Mouse (Mus musculus): ENCODE measurements at regions not wholly inside any gene's neighbourhood (a gene's known extent, or its start where the extent isn't known, plus 50 kb on each side); places are given as distances from the start of the nearest gene placed in this dataset.

DNA sequence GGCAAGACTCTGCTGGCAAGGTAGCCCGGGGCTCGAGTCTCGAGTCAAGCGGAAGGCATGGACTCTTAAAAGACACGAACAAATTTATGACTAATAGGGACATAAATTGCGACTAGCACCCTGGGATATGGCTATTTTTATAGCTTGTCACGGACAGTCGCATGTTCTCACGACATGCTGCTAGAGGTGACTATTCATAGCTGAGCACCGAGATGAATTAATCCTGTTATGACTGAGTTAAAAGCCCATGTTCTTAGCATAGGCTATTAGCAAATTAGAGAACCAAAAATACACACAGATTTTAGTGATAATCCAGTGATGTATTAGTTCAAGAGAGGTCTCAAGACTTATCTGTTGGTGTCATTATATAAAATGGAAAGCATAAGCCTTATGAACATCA is 539.2 kb downstream of the Gm19410 start:
- ATAC-seq (ENCODE audit: insufficient read depth, low read depth) (no peak), DNase-seq (ENCODE audit: low spot score) (no peak)
- 53% methylated on average over 10 of the region's 10 CpGs for WGBS
- Histone ChIP-seq H3K4me3 (ENCODE audit: low read depth, low read length) (no peak overlapping the region), H3K9ac (replicated peaks; ENCODE audit: low read depth, low read length) (no peak overlapping the region), H3K9me3 (replicated peaks; ENCODE audit: control insufficient read depth, low read length) (no peaks in the 10 kb centered on the region), H3K4me2 (ENCODE audit: low read depth, low read length) (no peak overlapping the region), H3K27ac (ENCODE audit: low read depth) (no peak overlapping the region), H3K27me3 (ENCODE audit: control insufficient read depth, insufficient read depth, low read length) (no peaks in the 10 kb centered on the region), H3K36me3 (replicated peaks; ENCODE audit: control insufficient read depth, insufficient read depth, low read length) (no peaks in the 10 kb centered on the region), H3K4me1 (ENCODE audit: control insufficient read depth, insufficient read depth) (peaks cover 4% of the 10 kb centered on the region)
- TF ChIP-seq CTCF (IDR thresholded peaks at IDR 0.05; ENCODE audit: low read depth) (no peak), EP300 (IDR thresholded peaks at IDR 0.05; ENCODE audit: low read depth) (no peak)

GRCm38 (mm10) chr8:36306336-36306735 is 540.7 kb downstream of the Gm19410 start:
- H3K4me3 ChIP-seq (ENCODE audit: low read depth, low read length) = no peak overlapping the region
- peaks cover 13% of the 10 kb centered on the region for H3K4me1 ChIP-seq (ENCODE audit: control insufficient read depth, insufficient read depth)
- H3K9me3 ChIP-seq (replicated peaks; ENCODE audit: control insufficient read depth, low read length) = no peaks in the 10 kb centered on the region
- no peak for ATAC-seq (ENCODE audit: insufficient read depth, low read depth)
- H3K27me3 ChIP-seq (ENCODE audit: control insufficient read depth, insufficient read depth, low read length) = no peaks in the 10 kb centered on the region
- H3K4me2 ChIP-seq (ENCODE audit: low read depth, low read length) = no peak overlapping the region
- no peak for DNase-seq (ENCODE audit: low spot score)
- H3K9ac ChIP-seq (replicated peaks; ENCODE audit: low read depth, low read length) = no peak overlapping the region
- H3K27ac ChIP-seq (ENCODE audit: low read depth) = no peak overlapping the region
- no peaks in the 10 kb centered on the region for H3K36me3 ChIP-seq (replicated peaks; ENCODE audit: control insufficient read depth, insufficient read depth, low read length)
- WGBS = 86% methylated on average over 4 of the region's 4 CpGs
- TF ChIP-seq CTCF (IDR thresholded peaks at IDR 0.05; ENCODE audit: low read depth) (no peak), EP300 (IDR thresholded peaks at IDR 0.05; ENCODE audit: low read depth) (no peak)

DNA sequence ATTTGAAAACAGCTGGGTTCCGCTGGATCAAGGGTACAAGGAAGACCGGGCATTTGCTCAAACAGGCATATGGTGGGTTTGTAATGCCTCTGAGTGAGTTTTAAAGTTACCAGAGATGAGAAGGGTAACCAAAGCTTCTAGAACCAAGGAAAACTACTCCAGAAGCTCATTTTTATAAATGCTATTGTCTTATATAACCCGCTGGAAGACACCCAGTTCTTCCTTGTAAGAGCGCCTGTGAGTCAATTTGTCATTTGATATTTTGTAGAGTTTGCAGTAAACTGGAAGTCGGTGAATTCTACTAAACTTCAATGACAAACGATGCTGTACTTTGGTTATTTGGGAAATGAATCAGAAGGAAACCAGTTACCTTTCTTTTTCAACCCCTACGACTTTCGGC is 541.9 kb downstream of the Gm19410 start:
- Histone ChIP-seq H3K4me2 (ENCODE audit: low read depth, low read length) (no peak overlapping the region), H3K9me3 (replicated peaks; ENCODE audit: control insufficient read depth, low read length) (no peaks in the 10 kb centered on the region), H3K36me3 (replicated peaks; ENCODE audit: control insufficient read depth, insufficient read depth, low read length) (no peaks in the 10 kb centered on the region), H3K9ac (replicated peaks; ENCODE audit: low read depth, low read length) (no peak overlapping the region), H3K27me3 (ENCODE audit: control insufficient read depth, insufficient read depth, low read length) (no peaks in the 10 kb centered on the region), H3K4me3 (ENCODE audit: low read depth, low read length) (no peak overlapping the region), H3K27ac (ENCODE audit: low read depth) (no peak overlapping the region), H3K4me1 (ENCODE audit: control insufficient read depth, insufficient read depth) (peaks cover 13% of the 10 kb centered on the region)
- TF ChIP-seq EP300 (IDR thresholded peaks at IDR 0.05; ENCODE audit: low read depth) = no peak
- no peak for TF ChIP-seq CTCF (IDR thresholded peaks at IDR 0.05; ENCODE audit: low read depth)
- 93% methylated on average over 8 of the region's 8 CpGs for WGBS
- no peak for ATAC-seq (ENCODE audit: insufficient read depth, low read depth)
- no peak for DNase-seq (ENCODE audit: low spot score)

GRCm38 (mm10) chr8:36308056-36308455 is 542.5 kb downstream of the Gm19410 start:
- no peaks in the 10 kb centered on the region for H3K9me3 ChIP-seq (replicated peaks; ENCODE audit: control insufficient read depth, low read length)
- no peak overlapping the region for H3K27ac ChIP-seq (ENCODE audit: low read depth)
- H3K4me2 ChIP-seq (ENCODE audit: low read depth, low read length) = no peak overlapping the region
- H3K9ac ChIP-seq (replicated peaks; ENCODE audit: low read depth, low read length) = no peak overlapping the region
- TF ChIP-seq CTCF (IDR thresholded peaks at IDR 0.05; ENCODE audit: low read depth) (no peak), EP300 (IDR thresholded peaks at IDR 0.05; ENCODE audit: low read depth) (no peak)
- peaks cover 13% of the 10 kb centered on the region for H3K4me1 ChIP-seq (ENCODE audit: control insufficient read depth, insufficient read depth)
- DNase-seq (ENCODE audit: low spot score) (no peak), ATAC-seq (ENCODE audit: insufficient read depth, low read depth) (no peak)
- no peaks in the 10 kb centered on the region for H3K36me3 ChIP-seq (replicated peaks; ENCODE audit: control insufficient read depth, insufficient read depth, low read length)
- H3K27me3 ChIP-seq (ENCODE audit: control insufficient read depth, insufficient read depth, low read length) = no peaks in the 10 kb centered on the region
- WGBS = 88% methylated on average over 2 of the region's 2 CpGs
- H3K4me3 ChIP-seq (ENCODE audit: low read depth, low read length) = no peak overlapping the region

DNA sequence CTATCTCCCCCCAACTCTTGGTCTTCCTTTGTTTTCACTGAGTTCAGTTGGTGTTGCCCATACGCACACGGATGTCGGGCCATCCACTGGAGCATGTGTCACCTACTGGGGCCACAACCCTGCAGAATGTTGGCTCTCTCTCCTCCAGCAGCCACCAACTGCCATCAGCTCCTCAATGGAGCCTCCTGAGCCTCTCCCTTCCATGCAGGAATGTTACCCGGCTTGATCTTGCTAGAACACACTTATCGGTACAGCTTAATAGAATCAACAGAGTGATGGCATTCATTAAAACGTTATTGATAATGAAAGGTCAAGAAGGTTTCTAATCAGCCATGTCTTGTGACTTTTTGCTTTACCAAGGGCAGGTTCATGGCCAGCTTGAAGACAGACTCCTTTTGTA is 543.7 kb downstream of the Gm19410 start:
- H3K27me3 ChIP-seq (ENCODE audit: control insufficient read depth, insufficient read depth, low read length) = no peaks in the 10 kb centered on the region
- H3K9ac ChIP-seq (replicated peaks; ENCODE audit: low read depth, low read length) = no peak overlapping the region
- H3K27ac ChIP-seq (ENCODE audit: low read depth) = 0 out of 2 replicates have a peak overlapping the region, but pooled peaks have one; percentile 79
- H3K4me1 ChIP-seq (ENCODE audit: control insufficient read depth, insufficient read depth) = peaks cover 13% of the 10 kb centered on the region
- no peaks in the 10 kb centered on the region for H3K36me3 ChIP-seq (replicated peaks; ENCODE audit: control insufficient read depth, insufficient read depth, low read length)
- H3K4me3 ChIP-seq (ENCODE audit: low read depth, low read length) = no peak overlapping the region
- ATAC-seq (ENCODE audit: insufficient read depth, low read depth) (no peak), DNase-seq (ENCODE audit: low spot score) (no peak)
- TF ChIP-seq CTCF (IDR thresholded peaks at IDR 0.05; ENCODE audit: low read depth) (no peak), EP300 (IDR thresholded peaks at IDR 0.05; ENCODE audit: low read depth) (no peak)
- 82% methylated on average over 6 of the region's 6 CpGs for whole genome bisulfite sequencing
- no peak overlapping the region for H3K4me2 ChIP-seq (ENCODE audit: low read depth, low read length)
- H3K9me3 ChIP-seq (replicated peaks; ENCODE audit: control insufficient read depth, low read length) = no peaks in the 10 kb centered on the region

DNA sequence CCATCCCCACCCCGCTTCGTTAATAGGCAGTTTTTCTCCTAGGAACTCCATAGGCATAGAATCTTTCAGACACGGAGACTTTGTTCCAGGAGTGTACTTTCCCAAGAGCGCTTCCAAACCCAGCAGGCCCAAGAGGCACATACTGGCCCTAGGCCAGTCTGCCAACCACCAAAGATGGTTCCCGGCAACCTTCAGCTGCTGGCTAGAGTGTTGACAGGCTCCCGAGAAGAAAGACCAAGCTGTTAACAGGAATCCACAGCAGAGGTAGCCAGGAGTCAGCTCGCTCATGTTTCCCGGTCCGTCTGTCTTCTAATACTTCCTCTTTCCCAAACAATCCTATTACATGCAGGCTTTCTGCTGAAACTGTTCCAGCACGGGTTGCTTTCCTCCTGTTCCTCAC is 544.4 kb downstream of the Gm19410 start:
- Histone ChIP-seq H3K36me3 (replicated peaks; ENCODE audit: control insufficient read depth, insufficient read depth, low read length) (no peaks in the 10 kb centered on the region), H3K9me3 (replicated peaks; ENCODE audit: control insufficient read depth, low read length) (no peaks in the 10 kb centered on the region), H3K4me2 (ENCODE audit: low read depth, low read length) (peak overlapping the region; percentile 44; the same call in 1 of the 2 replicates), H3K27me3 (ENCODE audit: control insufficient read depth, insufficient read depth, low read length) (no peaks in the 10 kb centered on the region), H3K9ac (replicated peaks; ENCODE audit: low read depth, low read length) (no peak overlapping the region), H3K27ac (ENCODE audit: low read depth) (peak overlapping the region; percentile 79), H3K4me1 (ENCODE audit: control insufficient read depth, insufficient read depth) (peaks cover 13% of the 10 kb centered on the region), H3K4me3 (ENCODE audit: low read depth, low read length) (0 out of 2 replicates have a peak overlapping the region, but pooled peaks have one; percentile 9)
- WGBS = 29% methylated on average over 10 of the region's 10 CpGs
- ATAC-seq (ENCODE audit: insufficient read depth, low read depth) (peak; percentile 87), DNase-seq (ENCODE audit: low spot score) (peak; percentile 79)
- TF ChIP-seq CTCF (IDR thresholded peaks at IDR 0.05; ENCODE audit: low read depth) (no peak), EP300 (IDR thresholded peaks at IDR 0.05; ENCODE audit: low read depth) (no peak)

Data from heart, postnatal 0 days (tissue).